Mouse (Mus musculus) embryonic fibroblast, embryonic 13.5 days (primary cell): ENCODE measurements at regions not wholly inside any gene's neighbourhood (a gene's known extent, or its start where the extent isn't known, plus 50 kb on each side); places are given as distances from the start of the nearest gene placed in this dataset.

ENCODE experiments used
- CTCF ChIP-seq: IDR thresholded peaks from 2 replicates; pipeline ENCODE4 v1.5.1; 2011; ENCODE audit warnings: mild to moderate bottlenecking, control low read depth, low read length, moderate library complexity, borderline replicate concordance; ENCODE audit not compliant: insufficient read depth
- POLR2A ChIP-seq: IDR thresholded peaks from 2 replicates; pipeline ENCODE4 v1.6.1; 2011; ENCODE audit warnings: low read depth, mild to moderate bottlenecking, control low read depth, low read length, moderate library complexity

- TF ChIP-seq CTCF (no peak), POLR2A (no peak)
These were observed 353.8 kb downstream of the Lrig3 start for GRCm38 (mm10) chr10:126319795-126320194.
